Mouse (Mus musculus): ENCODE measurements around the gene Cd82.

Gene Cd82

GRCm38 (mm10) chr2:93462760-93463159 is at the start of gene Cd82:
Gene Cd82, minus strand, starts transcription at chr2:93463140.
- DNase-seq (ENCODE audit: low read depth) = no peak

GRCm38 (mm10) chr2:93512130-93512529 is 49.2 kb upstream of the Cd82 start:
- no peak for DNase-seq (ENCODE audit: low read depth)

GRCm38 (mm10) chr2:93510839-93511238 is 47.9 kb upstream of the Cd82 start:
- DNase-seq (ENCODE audit: low read depth) = no peak

GRCm38 (mm10) chr2:93509777-93510750 is 47.1 kb upstream of the Cd82 start:
- no peak for DNase-seq (ENCODE audit: low read depth)

- DNase-seq (ENCODE audit: low read depth) = no peak
Observed at GRCm38 (mm10) chr2:93505091-93505490, 42.2 kb upstream of the Cd82 start.

- DNase-seq (ENCODE audit: low read depth) = no peak
Observed at GRCm38 (mm10) chr2:93503353-93503752, 40.4 kb upstream of the Cd82 start.

- DNase-seq (ENCODE audit: low read depth) = no peak
Observed at GRCm38 (mm10) chr2:93501303-93501702, 38.4 kb upstream of the Cd82 start.

- no peak for DNase-seq (ENCODE audit: low read depth)
Observed at GRCm38 (mm10) chr2:93497221-93497620, 34.3 kb upstream of the Cd82 start.

GRCm38 (mm10) chr2:93495170-93495569 is 32.2 kb upstream of the Cd82 start:
- DNase-seq (ENCODE audit: low read depth) = no peak

- DNase-seq (ENCODE audit: low read depth) = no peak
Observed at GRCm38 (mm10) chr2:93493541-93493940, 30.6 kb upstream of the Cd82 start.

GRCm38 (mm10) chr2:93490516-93490915 is 27.6 kb upstream of the Cd82 start:
- DNase-seq (ENCODE audit: low read depth) = no peak

- DNase-seq (ENCODE audit: low read depth) = no peak
Observed at GRCm38 (mm10) chr2:93488911-93489587, 26.1 kb upstream of the Cd82 start.

GRCm38 (mm10) chr2:93485459-93485858 is 22.5 kb upstream of the Cd82 start:
- DNase-seq (ENCODE audit: low read depth) = no peak

- no peak for DNase-seq (ENCODE audit: low read depth)
Observed at GRCm38 (mm10) chr2:93482036-93482644, 19.2 kb upstream of the Cd82 start.

- no peak for DNase-seq (ENCODE audit: low read depth)
Observed at GRCm38 (mm10) chr2:93478744-93479143, 15.8 kb upstream of the Cd82 start.

GRCm38 (mm10) chr2:93477519-93477918 is 14.6 kb upstream of the Cd82 start:
- peak; percentile 40 for DNase-seq (ENCODE audit: low read depth)

- DNase-seq (ENCODE audit: low read depth) = no peak
Observed at GRCm38 (mm10) chr2:93476487-93476886, 13.5 kb upstream of the Cd82 start.

GRCm38 (mm10) chr2:93475040-93475439 is 12.1 kb upstream of the Cd82 start:
- DNase-seq (ENCODE audit: low read depth) = peak; percentile 79

- no peak for DNase-seq (ENCODE audit: low read depth)
Observed at GRCm38 (mm10) chr2:93473915-93474314, 11.0 kb upstream of the Cd82 start.

- DNase-seq (ENCODE audit: low read depth) = peak; percentile 88
Observed at GRCm38 (mm10) chr2:93470849-93471576, 8.1 kb upstream of the Cd82 start.

- no peak for DNase-seq (ENCODE audit: low read depth)
Observed at GRCm38 (mm10) chr2:93470127-93470526, 7.2 kb upstream of the Cd82 start.

GRCm38 (mm10) chr2:93469118-93469517 is 6.2 kb upstream of the Cd82 start:
- no peak for DNase-seq (ENCODE audit: low read depth)
